Comparison of ENCODE assay signal across 23 mouse cellular contexts in genomic region chr7:137151854-137152253, GRCm38 (mm10).
A peak's percentile ranks its signal among the peaks of the same experiment; 100 is the strongest.
DNase-seq lines count a peak whose midpoint lies in the region; ATAC-seq and TF ChIP-seq lines count a peak whose summit lies in the region.
"Had no signal": no experiment of that assay in that cellular context is flagged by ENCODE, and none has a peak within 500 bp of the region (broad histone marks: within the 10 kb centered on the region; RNA-seq: fewer than 3 reads in every experiment).

No protein-coding gene starts in this region.

- peaks cover 32% of the 10 kb centered on the region for H3K4me1 ChIP-seq in limb, embryonic 13.5 days
- peaks cover 30% of the 10 kb centered on the region for H3K4me1 ChIP-seq in limb, embryonic 10.5 days
- peaks cover 4% of the 10 kb centered on the region; the same call in 1 of the 2 replicates for H3K4me1 ChIP-seq in intestine, embryonic 15.5 days (replicated peaks)
- peaks cover 15% of the 10 kb centered on the region for H3K4me1 ChIP-seq in limb, embryonic 14.5 days (ENCODE audit: control insufficient read depth, insufficient read depth, low read length)
- H3K4me1 ChIP-seq in forebrain, embryonic 16.5 days (replicated peaks; ENCODE audit: control insufficient read depth, insufficient read depth, low read length): peaks cover 8% of the 10 kb centered on the region
- H3K4me1 ChIP-seq: forebrain, embryonic 10.5 days had no signal

- WGBS in limb, embryonic 13.5 days: 82% methylated on average over 2 of the region's 2 CpGs
- WGBS in limb, embryonic 10.5 days: 90% methylated on average over 2 of the region's 2 CpGs
- WGBS in intestine, embryonic 15.5 days: 73% methylated on average over 2 of the region's 2 CpGs
- WGBS in limb, embryonic 14.5 days: 74% methylated on average over 2 of the region's 2 CpGs
- 82% methylated on average over 2 of the region's 2 CpGs for WGBS in forebrain, embryonic 16.5 days

- DNase-seq in limb, embryonic 10.5 days (ENCODE audit: low spot score): no peak
- DNase-seq in limb, embryonic 14.5 days (ENCODE audit: low spot score): peak; percentile 35
- DNase-seq in ovary, postnatal 36 days (ENCODE audit: low spot score): no peak
- no peak for DNase-seq in right cerebral cortex, adult 2 months (ENCODE audit: low spot score in 2 of 2)
- DNase-seq: adrenal gland, postnatal 10 days; adrenal gland, postnatal 36 days; cerebellum, adult 18-20 months; cerebellum, adult 9-10 months; cerebellum, postnatal 14 days; gastrocnemius, postnatal 10 days; gastrocnemius, postnatal 36 days; heart, adult 2 months; heart, postnatal 36 days had no signal

- H3K4me3 ChIP-seq in limb, embryonic 13.5 days: no peak overlapping the region
- H3K4me3 ChIP-seq in limb, embryonic 10.5 days: no peak overlapping the region
- no peak overlapping the region for H3K4me3 ChIP-seq in intestine, embryonic 15.5 days (replicated peaks)
- no peak overlapping the region for H3K4me3 ChIP-seq in limb, embryonic 14.5 days (replicated peaks; ENCODE audit: low read length)
- H3K4me3 ChIP-seq in forebrain, embryonic 16.5 days (replicated peaks; ENCODE audit: low read length): no peak overlapping the region
- H3K4me3 ChIP-seq: forebrain, embryonic 10.5 days; forebrain, embryonic 13.5 days; heart, adult 2 months; hindbrain, embryonic 10.5 days; hindbrain, embryonic 13.5 days had no signal

- H3K4me2 ChIP-seq in limb, embryonic 13.5 days (replicated peaks): no peak overlapping the region
- no peak overlapping the region for H3K4me2 ChIP-seq in intestine, embryonic 15.5 days (replicated peaks)
- H3K4me2 ChIP-seq in limb, embryonic 14.5 days (replicated peaks; ENCODE audit: low read depth, low read length, severe bottlenecking): no peak overlapping the region
- no peak overlapping the region for H3K4me2 ChIP-seq in forebrain, embryonic 16.5 days (ENCODE audit: low read length)
- H3K4me2 ChIP-seq: forebrain, embryonic 13.5 days; heart, embryonic 11.5 days; hindbrain, embryonic 13.5 days had no signal

- no peaks in the 10 kb centered on the region for H3K36me3 ChIP-seq in limb, embryonic 13.5 days
- no peaks in the 10 kb centered on the region for H3K36me3 ChIP-seq in limb, embryonic 10.5 days
- H3K36me3 ChIP-seq in intestine, embryonic 15.5 days: no peaks in the 10 kb centered on the region
- no peaks in the 10 kb centered on the region for H3K36me3 ChIP-seq in limb, embryonic 14.5 days (ENCODE audit: control insufficient read depth, insufficient read depth, low read length)
- H3K36me3 ChIP-seq in forebrain, embryonic 16.5 days (ENCODE audit: control insufficient read depth, insufficient read depth): no peaks in the 10 kb centered on the region
- H3K36me3 ChIP-seq: forebrain, embryonic 10.5 days; hindbrain, embryonic 10.5 days; hindbrain, embryonic 13.5 days had no signal

- ATAC-seq in limb, embryonic 13.5 days (ENCODE audit: low FRiP score, low read depth): 0 out of 2 replicates have a peak, but pooled peaks have one; percentile 20
- ATAC-seq in intestine, embryonic 15.5 days: peak; percentile 74
- 0 out of 2 replicates have a peak, but pooled peaks have one; percentile 53 for ATAC-seq in limb, embryonic 14.5 days (ENCODE audit: low FRiP score, low read depth)
- no peak for ATAC-seq in forebrain, embryonic 16.5 days
- ATAC-seq: forebrain, embryonic 13.5 days; hindbrain, embryonic 16.5 days; Patski had no signal

- no peaks in the 10 kb centered on the region for H3K9me3 ChIP-seq in limb, embryonic 13.5 days
- H3K9me3 ChIP-seq in limb, embryonic 10.5 days (replicated peaks): no peaks in the 10 kb centered on the region
- H3K9me3 ChIP-seq in intestine, embryonic 15.5 days: no peaks in the 10 kb centered on the region
- H3K9me3 ChIP-seq in limb, embryonic 14.5 days (ENCODE audit: control insufficient read depth, low read length): no peaks in the 10 kb centered on the region
- no peaks in the 10 kb centered on the region for H3K9me3 ChIP-seq in forebrain, embryonic 16.5 days (ENCODE audit: control insufficient read depth, low read length)
- H3K9me3 ChIP-seq: forebrain, embryonic 10.5 days; forebrain, embryonic 13.5 days; hindbrain, embryonic 10.5 days; hindbrain, embryonic 13.5 days had no signal

- TF ChIP-seq POLR2A in limb, embryonic 14.5 days (IDR thresholded peaks at IDR 0.05; ENCODE audit: borderline replicate concordance, extremely low read depth, insufficient read depth, insufficient read length): no peak

- no peak overlapping the region for H3K27ac ChIP-seq in limb, embryonic 13.5 days
- no peak overlapping the region for H3K27ac ChIP-seq in limb, embryonic 10.5 days
- H3K27ac ChIP-seq in intestine, embryonic 15.5 days: no peak overlapping the region
- no peak overlapping the region for H3K27ac ChIP-seq in limb, embryonic 14.5 days (replicated peaks; ENCODE audit: low read depth, low read length)
- no peak overlapping the region for H3K27ac ChIP-seq in forebrain, embryonic 16.5 days (ENCODE audit: low read length)
- H3K27ac ChIP-seq: forebrain, embryonic 10.5 days; forebrain, embryonic 13.5 days; heart, adult 2 months; hindbrain, embryonic 10.5 days; hindbrain, embryonic 13.5 days had no signal

- H3K9ac ChIP-seq in limb, embryonic 13.5 days: no peak overlapping the region
- no peak overlapping the region for H3K9ac ChIP-seq in intestine, embryonic 15.5 days
- H3K9ac ChIP-seq in limb, embryonic 14.5 days (ENCODE audit: low read depth, low read length, severe bottlenecking): no peak overlapping the region
- H3K9ac ChIP-seq in forebrain, embryonic 16.5 days (replicated peaks; ENCODE audit: low read depth, low read length): no peak overlapping the region
- H3K9ac ChIP-seq: forebrain, embryonic 13.5 days; hindbrain, embryonic 13.5 days had no signal

- H3K27me3 ChIP-seq in limb, embryonic 13.5 days: peaks cover 26% of the 10 kb centered on the region
- H3K27me3 ChIP-seq in limb, embryonic 10.5 days (ENCODE audit: low read depth, poor library complexity, severe bottlenecking): peaks cover 38% of the 10 kb centered on the region; the same call in 1 of the 2 replicates
- H3K27me3 ChIP-seq in intestine, embryonic 15.5 days (replicated peaks): no peaks in the 10 kb centered on the region
- H3K27me3 ChIP-seq in limb, embryonic 14.5 days (ENCODE audit: control insufficient read depth, insufficient read depth, low read length): no peaks in the 10 kb centered on the region
- H3K27me3 ChIP-seq in forebrain, embryonic 16.5 days (replicated peaks; ENCODE audit: control insufficient read depth, insufficient read depth, low read length): 0 out of 2 replicates have a peak, but pooled peaks cover 2% of the 10 kb centered on the region
- H3K27me3 ChIP-seq: hindbrain, embryonic 13.5 days; Patski had no signal
